Mouse (Mus musculus) heart, postnatal 36 days (tissue): ENCODE measurements around the gene Lzts2. TPM values are rescaled to one million over a fixed set of nuclear protein-coding genes. Genes with fewer than 3 reads are reported as not detected.

Experiments
- DNase-seq, 2 experiments: peaks; one replicate each; pipeline ENCODE4 v3.0.0; 2021 to 2022
- intact Hi-C: fragments of 180-260 bp; cut with DNase I; formaldehyde crosslinking; loops from one replicate; pipeline ENCODE4 v1.15.1; 2025
- total RNA-seq, 2 experiments: library from RNA; stranded (reverse); gene quantifications; 2 replicates each; pipeline ENCODE4 v1.2.3; 2021

Lzts2 gene
- total RNA-seq, 2 experiments from 2014 or later: 61.0 to 69.7 TPM

DNA sequence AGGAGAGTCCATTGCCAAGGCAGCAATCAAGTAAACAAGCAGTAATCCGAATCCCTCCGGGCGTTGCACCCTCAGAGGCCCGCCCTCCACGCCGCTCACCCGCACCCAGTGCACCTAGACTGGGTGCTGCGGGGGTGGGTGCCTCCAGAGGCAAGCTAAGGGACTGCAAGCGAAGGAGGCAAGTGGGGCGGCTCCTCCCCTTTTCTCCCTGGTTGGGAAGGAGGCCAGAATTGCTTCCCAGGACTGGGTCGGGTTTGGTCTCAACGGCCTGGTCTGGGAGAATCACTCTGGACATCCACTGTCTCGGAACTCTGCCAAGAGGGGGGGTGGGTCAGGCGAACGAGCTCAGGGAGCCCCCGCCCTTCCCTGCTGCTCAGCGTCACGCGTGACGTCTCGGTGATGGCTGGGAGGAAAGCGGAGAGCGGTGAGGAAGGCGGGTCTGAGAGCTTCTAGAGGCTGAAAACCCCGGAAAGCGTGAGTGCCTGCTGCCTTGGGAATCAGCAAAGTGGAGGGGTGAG is 33.3 kb downstream of the Lzts2 start, which contains the start of gene Sfxn3:
Gene Sfxn3, plus strand, starts transcription at position 87 of the 518 bp plus-strand sequence.
- intact Hi-C loops: no loop called here
- peak; percentile 94 to 96 for DNase-seq

DNA sequence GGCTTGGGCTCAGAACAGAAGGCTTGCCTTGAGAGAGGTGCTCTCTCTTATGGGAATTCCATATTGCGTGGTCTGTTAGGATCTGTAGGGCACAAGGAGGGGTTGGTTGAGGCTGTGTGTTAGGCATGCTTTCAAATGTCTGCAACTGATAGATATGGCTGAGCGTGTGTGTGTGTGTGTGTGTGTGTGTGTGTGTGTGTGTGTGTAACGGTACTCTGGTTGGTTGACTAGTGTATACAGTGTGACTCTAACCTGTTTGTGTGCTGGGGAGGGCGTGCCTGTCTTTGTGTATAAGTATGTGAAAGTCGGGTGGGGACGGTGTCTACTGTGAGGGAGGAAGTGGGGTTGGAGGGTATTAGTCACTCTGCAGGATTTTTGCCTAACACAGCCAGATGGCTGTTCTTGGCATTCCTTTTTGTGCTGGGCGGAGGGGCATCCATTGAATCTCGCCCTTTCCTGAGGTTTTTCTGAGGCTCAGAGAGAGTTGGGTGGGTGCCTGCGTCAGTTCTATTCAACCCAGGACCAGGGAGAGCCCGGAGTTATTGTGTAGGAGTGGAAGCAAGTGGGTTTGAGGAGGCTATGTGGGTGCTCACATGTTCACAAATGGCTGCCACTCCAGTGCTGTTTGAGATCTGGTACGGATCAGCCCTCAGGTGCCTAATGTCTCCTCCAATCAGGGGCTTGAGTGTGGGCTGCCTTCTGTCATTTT is 33.9 kb downstream of the Lzts2 start:
- DNase-seq: peak; percentile 43 to 66
- intact Hi-C loops: no loop called here

DNA sequence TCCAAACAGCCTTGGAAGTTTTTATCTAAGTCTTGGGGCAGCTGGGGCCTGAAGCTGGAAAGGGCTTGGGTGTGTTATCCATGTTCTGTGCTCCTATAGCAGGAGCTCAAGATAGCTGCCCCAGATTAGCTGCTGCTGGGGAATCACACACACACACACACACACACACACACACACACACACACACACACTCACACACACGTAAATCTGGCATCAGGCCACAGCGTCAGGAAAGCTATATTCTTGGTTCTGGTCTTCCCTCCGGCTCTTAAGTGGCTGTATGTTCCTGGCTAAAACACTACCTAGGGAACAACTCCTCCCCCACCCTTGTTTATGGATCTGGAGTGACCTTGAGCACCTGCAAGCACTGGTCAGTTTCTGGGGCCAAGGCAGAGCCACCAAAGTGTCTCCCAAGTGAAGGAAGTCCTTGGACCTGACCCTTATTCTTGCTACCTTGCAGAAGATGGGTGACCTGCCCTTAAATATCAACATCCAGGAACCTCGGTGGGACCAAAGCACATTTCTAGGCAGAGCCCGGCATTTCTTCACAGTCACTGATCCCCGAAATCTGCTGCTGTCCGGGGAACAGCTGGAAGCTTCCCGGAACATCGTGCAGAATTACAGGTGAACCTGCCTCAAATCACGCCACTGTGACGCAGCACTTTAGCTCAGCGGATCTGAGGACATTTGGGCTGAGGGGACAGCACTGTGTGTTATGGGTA is 34.6 kb downstream of the Lzts2 start:
- no peak for DNase-seq
- intact Hi-C loops: no loop called here

DNA sequence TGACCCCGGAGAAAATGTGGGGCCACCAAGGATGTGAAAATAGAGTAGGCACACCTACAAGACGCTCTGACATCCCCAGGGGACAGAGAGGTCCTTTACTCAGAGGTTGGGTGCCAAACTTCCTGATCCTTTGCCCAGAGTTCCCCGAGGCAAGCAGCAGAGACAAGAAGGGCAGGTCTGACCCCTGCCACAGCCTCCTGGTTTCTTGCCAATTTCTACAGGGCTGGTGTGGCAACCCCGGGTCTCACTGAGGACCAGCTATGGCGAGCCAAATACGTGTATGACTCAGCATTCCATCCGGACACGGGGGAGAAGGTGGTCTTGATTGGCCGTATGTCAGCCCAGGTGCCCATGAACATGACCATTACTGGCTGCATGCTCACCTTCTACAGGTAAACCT is 35.3 kb downstream of the Lzts2 start:
- intact Hi-C loops: no loop called here
- no peak for DNase-seq

DNA sequence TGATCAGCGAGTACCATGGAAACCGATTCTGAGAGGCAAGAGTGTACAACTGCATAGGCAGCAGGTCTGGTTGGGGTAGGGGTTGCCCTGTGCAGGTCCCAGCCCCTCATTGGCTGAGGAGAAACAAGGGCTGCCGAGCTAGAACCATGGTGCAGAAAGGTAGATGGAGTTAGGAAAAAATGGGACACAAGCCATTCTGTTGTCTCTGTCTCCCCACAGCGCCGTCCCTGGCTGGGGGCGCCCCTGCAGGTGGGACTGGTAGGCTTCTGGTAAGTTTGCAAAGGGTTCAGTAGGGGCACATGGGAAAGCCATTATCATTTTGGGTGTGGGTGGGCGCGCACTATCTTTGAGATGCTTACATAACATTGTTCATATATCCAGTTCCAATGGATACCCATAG is 39.2 kb downstream of the Lzts2 start:
- intact Hi-C loops: no loop called here
- no peak for DNase-seq

DNA sequence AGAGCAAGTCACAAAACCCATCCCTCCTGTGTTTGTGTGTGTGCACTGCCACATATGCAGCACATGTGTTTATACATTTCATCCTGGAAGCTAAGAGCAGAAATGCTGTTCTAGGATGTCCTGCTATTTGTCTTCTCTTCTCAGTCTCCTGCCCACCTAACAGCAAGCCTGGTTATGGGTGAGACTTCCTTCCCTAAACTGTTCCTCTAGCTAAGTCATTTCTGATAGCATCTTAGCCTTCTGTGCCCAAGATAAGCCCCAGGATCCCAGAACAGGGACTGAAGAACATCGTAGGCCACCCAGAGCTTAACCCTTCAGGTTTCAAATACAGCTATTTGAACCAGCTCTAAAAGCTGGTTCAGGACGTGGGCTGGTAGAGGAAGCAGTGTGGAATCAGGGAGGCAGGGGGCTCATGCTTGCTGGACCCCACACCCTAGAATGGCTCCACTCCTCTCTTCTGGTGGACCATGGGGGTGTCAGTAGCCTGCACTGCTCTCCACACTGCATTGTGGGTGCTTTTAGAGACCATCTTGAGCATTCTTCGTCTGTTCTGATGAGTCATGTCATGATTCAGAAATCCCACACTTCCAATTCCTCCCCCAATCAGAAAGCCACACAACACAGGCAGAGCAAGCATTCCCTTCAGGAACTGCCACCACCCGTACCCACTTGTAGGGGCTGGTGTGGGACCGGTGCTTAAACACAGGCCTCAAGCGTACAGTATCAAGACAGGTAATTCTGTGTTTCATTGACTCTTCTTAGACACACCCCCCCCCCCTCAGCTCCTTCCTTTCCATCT is 40.9 kb downstream of the Lzts2 start:
- no peak for DNase-seq
- intact Hi-C loops: no loop called here

DNA sequence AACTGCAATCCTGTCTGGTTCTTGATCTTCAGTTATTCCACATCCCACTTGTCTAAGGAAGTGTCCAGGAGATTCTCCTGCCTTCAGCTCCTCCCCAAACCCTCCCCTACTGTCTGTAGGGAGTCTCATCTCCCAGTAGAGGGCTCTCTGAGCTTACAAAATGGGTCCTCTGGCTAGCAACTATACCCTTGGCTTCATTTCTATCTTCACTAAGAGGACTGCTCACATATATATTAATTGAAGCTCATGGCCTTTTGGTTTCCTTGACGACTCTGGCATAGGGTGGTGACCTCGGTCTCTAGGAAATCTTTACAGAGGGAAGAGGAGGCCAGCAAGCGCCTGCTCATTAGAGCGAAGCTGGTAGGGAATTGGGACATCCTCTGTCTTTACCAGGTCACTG is 42.1 kb downstream of the Lzts2 start:
- DNase-seq: no peak
- intact Hi-C loops: no loop called here

DNA sequence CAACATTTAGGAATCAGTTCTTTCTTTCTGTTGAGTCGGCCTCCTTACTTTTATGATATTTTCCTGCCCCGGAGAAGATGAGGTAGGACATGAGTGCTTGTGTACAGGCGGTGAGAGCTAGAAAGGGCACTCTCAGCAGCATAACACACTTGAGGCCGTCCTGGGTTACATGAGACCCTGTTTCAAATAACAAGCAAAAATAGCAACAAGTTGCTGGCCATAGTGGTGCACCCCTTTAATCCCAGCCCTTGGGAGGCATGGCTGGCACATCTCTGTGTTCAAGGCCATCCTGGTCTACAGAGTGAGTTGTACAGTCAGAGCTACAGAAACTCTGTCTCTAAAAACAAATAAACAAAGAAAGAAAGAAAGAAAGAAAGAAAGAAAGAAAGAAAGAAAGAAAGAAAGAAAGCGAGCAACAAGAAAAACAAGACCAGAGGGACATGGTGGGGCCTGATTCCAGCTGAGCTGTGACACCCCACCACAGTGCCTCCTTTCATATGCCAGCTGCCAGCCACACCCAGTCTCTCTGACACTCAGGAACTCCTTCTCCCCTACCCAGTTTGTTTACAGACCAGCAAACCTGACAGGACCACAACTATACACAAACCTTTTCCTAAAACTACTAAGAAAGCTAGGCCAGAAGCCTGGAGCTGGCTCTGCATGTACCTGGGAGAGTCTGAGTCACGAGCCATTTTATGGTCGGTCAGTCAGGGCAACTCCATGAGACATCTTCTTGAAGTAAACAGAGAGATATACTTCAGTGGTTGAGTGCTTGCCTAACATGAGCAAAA is 42.9 kb downstream of the Lzts2 start:
- intact Hi-C loops: no loop called here
- DNase-seq: no peak

DNA sequence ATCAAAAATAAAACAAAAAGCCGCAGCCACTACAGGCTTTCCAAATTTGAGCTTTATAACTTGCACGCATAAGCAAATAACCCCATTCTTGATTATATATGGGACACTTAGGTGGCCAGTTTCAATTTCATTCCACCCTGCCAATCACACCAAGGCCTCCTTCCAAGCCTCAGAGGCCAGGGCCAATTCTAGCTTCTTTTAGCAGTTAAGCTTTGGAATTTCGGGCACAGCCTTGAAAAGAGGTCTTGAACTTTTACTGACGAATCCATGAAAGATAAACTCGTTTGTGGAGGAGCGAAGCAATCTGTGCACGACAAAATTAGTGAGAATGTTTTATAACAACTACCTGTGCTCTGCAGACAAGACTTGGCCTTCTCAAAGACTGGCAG is 43.5 kb downstream of the Lzts2 start:
- intact Hi-C loops: loop anchor here (2.0 kb wide), 1 partner anchor 17 kb away; the partner anchor contains the start of gene Kazald1

DNA sequence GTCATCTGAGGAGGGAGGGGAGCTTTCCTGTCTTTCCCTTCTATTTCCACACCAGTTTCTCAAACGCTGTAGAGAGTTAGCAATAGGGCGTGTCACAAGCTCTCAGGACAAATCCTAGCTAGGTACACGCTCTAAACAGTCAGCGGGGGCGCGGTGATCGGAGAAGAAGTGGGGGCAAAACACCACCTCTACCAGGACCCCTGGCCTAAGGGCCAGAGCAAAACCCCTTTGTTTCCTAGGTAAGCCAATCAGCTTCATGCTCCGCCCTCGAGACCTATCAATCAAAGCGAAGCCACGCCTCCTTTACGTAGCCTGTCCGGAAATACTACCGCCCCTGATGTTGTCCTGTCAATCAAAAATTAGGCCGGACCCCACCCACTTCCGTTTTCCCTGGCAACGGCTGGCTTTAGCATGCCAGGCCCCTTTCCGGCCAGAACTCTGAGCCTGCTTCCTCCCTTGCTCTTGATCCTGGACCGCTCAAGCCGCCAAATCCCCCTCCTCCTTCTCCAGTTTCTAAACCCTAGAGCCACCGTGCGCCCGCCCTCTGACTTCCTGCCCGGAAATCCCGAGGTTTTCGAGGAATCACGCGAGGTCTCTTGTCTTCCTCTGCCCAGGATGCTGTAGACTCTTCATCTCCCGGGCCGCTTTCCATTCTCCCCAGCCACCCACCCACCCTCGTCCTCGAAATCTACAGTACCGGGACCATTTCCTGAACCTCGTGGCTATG is 44.1 kb downstream of the Lzts2 start:
- intact Hi-C loops: loop anchor here (2.0 kb wide), 1 partner anchor 17 kb away; the partner anchor contains the start of gene Kazald1
- peak; percentile 93 to 94 for DNase-seq

More for the DNA sequence above, 43.5 kb downstream of the Lzts2 start:
- DNase-seq: no peak

DNA sequence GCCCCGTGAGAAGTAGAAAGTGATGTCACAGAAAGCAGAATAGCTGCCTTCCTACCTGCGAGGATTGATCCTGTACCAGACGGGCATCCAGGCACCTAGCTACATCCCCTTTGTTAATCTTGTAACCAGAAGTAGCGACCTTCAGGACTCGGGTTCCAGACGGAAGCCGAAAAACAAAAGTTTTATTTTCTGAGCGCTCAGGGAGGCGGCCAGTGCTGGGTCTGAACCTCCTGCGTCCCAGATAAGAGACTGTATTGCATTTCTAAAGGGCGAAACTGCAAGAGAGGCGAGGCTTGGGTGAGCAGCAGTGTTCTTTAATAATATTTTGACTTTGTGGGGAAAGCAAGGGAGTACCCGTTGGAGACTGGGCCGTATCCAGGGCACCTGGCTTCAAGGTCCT is 44.6 kb downstream of the Lzts2 start:
- DNase-seq: no peak
- intact Hi-C loops: loop anchor here (2.0 kb wide), 1 partner anchor 16 kb away; the partner anchor contains the start of gene Kazald1

DNA sequence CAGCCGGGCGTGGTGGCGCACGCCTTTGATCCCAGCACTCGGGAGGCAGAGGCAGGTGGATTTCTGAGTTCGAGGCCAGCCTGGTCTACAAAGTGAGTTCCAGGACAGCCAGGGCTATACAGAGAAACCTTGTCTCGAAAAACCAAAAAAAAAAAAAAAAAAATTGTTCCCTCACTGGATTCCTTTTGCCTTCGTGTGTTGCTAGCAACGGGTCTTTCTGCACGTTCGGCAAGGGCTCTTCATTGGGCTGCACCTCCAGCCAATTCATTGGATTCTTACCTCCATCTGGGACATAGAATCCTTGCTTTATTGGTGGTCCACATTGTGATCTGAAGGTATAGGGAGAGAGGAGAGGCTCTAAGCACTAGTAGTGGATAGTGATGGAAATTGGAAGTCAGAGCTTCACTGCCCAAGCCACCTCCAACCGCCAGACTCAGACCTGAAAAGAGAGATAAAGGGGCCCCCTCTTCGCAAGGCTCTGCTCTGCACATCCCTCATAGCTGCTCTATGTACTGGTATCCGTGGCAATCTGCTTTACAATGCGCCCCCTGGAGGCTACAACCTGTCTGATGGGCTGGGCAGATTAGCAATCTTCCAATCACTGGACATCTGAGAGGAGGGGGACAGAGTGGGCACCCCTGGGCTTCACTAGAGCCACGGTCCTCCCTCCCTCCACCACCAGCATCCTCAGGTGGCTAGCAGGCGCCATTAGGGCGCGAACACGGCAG is 49.5 kb downstream of the Lzts2 start:
- intact Hi-C loops: no loop called here
- peak in 1 of 2 experiments; percentile 63 for DNase-seq

DNA sequence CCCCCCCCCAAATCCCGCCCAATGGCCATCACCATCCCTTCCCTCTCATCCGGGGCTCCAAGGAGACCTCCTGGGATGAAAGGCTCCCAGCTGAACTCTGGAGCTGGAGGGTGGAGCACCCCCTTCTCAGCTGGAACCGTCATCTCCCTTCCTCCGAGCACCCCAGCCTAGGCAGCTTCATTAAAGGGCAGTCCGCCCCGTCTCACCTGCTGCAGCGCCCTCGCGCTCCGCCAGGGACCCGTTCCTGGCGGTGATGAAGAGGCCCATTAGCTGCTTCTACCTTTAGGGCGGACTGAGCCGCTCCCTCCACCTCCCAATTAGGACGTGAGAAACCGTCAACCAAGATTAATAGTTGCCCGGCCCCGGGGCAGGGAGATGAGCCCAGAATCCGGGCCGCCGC is 51.0 kb downstream of the Lzts2 start:
- no peak for DNase-seq
- intact Hi-C loops: no loop called here

DNA sequence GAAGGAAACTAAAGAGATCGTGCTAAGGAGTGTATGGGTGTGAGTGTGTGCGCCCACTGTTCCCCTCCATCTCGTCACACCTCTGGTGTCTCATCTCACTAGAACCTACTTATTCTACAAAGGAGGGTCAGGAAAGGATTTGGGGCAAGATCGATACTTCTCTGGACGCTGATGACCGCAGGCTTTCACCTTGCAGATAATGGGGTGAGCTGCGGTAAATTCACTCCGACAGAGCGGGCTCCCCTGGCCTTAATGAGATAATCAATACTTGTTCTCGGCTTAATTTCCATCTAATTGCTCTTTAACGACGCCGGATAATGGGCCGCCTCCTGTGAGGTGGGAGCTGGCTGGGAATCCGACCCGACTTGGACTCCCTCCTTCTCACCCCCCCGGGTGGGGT is 53.0 kb downstream of the Lzts2 start:
- intact Hi-C loops: no loop called here

DNA sequence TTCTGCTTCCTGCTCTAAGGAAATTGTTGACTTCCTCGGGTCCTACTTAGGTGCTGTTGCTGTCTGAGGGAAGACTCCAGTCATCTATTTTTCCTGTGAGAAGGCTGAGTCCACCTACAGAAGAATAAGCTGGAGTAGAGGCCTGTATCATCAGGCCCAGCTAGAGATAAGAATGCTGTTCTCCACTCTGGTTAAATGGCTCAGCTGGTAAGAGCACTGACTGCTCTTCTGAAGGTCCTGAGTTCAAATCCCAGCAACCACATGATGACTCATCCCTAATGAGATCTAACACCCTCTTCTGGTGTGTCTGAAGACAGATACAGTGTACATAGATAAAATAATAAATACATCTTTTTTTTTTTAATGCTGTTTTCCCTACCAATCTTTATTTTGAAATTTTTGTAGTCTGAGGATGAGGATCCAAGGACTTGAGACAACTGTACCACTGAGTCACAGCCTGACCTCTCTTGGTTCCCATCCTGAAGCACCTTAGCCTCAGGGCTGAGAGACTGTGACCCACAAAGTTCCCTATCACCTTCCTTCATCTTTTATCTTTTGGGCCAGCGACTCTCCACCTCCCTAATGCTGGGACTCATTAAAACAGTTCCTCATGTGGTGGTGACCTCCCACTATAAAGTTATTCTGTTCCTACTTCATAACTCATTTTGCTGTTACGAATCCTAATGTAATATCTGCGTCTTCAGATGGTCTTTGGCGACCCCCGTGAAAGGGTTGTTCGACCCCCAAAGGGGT is 53.7 kb downstream of the Lzts2 start:
- intact Hi-C loops: no loop called here
- DNase-seq: no peak

More for the DNA sequence above, 53.0 kb downstream of the Lzts2 start:
- DNase-seq: no peak

DNA sequence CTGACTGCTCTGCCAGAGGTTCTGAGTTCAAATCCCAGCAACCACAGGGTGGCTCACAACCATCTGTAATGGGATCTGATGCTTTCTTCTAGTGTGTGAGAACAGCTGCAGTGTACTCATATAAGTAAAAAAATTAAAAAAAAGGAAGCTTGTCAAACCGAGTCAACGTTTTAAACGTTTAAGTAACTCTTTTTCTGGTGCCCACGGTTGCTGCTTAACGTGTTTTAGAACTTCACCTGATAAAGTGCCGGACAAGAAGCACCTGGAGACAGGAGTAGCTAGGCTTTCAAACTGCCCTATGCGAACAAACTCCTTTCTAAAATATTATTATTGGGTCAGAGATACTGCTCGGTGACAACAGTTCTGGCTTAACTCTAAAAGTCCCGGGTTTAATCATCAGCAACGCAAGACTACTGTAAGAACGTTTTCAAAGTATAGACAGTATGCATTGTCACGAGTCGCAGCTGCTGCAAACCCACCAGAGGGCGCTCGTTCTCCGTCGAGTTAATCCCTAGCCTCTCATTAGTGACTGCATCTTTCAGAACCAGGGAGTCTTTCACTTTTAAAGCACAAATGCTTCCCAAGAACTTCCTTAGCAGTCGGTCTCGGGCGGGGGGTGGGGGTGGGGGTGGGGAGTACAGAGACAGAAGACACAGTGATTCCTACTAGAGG is 59.8 kb downstream of the Lzts2 start:
- DNase-seq: peak; percentile 87 to 88
- intact Hi-C loops: loop anchor here (2.0 kb wide), 2 partner anchors 15 to 87 kb away; no protein-coding TSS in a partner anchor

DNA sequence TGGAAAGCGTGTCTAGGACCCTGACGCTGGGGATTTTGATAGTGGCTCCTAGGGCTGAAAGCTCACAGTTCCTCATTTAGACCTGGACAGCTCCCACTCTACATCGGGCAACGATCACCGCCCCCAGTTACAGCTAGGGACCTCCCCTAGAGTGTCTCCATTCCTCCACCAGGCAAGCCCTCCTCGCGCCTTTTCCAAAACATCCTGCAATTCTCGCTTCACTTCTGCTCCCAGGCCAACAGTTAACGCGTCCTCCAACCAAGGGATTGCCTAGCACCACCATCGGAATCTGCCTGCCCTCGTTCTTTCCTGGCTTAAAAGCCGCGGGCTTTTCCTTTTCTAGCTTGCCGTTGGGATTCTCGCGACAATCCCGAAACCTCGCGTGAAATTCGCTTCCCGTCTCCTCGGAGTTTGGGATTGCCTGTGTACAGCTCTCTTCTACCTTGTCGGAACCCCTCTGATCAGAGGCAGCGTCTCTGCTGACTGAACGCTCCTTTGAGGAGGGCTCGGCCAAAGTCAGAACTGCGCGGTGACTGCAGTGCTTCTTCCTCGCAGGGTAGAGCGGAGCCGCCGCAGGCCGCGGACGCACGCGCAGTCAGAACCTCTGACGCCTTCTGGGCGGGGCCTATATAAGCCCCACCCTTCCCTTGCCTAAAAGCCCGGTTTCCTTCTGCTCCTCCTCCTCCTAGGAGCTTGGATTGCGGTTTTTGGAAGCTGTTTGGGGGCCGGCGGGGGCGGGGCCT is 60.5 kb downstream of the Lzts2 start, which contains the start of gene Kazald1:
Gene Kazald1, plus strand, starts transcription at position 662 of the 743 bp plus-strand sequence.
- peak; percentile 99 for DNase-seq
- intact Hi-C loops: loop anchor here (2.0 to 5.0 kb wide), 3 partner anchors 16 to 86 kb away; no protein-coding TSS in a partner anchor
